Mouse (Mus musculus) kidney, adult 2 months (tissue): ENCODE results near the gene Dusp1. TPM values are rescaled to one million over a fixed set of nuclear protein-coding genes. Genes with fewer than 3 reads are reported as not detected.

ENCODE experiments used
- DNase-seq: peaks from one replicate; pipeline ENCODE4 v3.0.0; 2021
- H3K27ac ChIP-seq: fragments of 200-500 bp; 2 replicates; pipeline ENCODE4 v1.5.1; 2012; ENCODE audit warnings: low read depth, low read length, control low read depth, inconsistent platforms; ENCODE audit not compliant: insufficient read depth
- H3K27me3 ChIP-seq: fragments of 200-500 bp; replicated peaks from 2 replicates; pipeline ENCODE4 v1.6.1; 2012; ENCODE audit warnings: mild to moderate bottlenecking, moderate library complexity, low read length, inconsistent platforms; ENCODE audit not compliant: control insufficient read depth, insufficient read depth
- H3K36me3 ChIP-seq: fragments of 200-500 bp; 2 replicates; pipeline ENCODE4 v1.6.1; 2012; ENCODE audit warnings: mild to moderate bottlenecking, moderate library complexity, low read length, inconsistent platforms; ENCODE audit not compliant: control insufficient read depth, insufficient read depth
- H3K4me1 ChIP-seq: fragments of 200-500 bp; 2 replicates; pipeline ENCODE4 v1.6.1; 2011; ENCODE audit warnings: low read length; ENCODE audit not compliant: control insufficient read depth, insufficient read depth
- H3K4me3 ChIP-seq: fragments of 200-500 bp; 2 replicates; pipeline ENCODE4 v1.5.1; 2011; ENCODE audit warnings: mild to moderate bottlenecking, low read depth, low read length, control low read depth; ENCODE audit not compliant: insufficient read depth
- CTCF ChIP-seq: fragments of 200-500 bp; conservative IDR thresholded peaks from 2 replicates; pipeline ENCODE4 v1.5.1; 2011; ENCODE audit warnings: low read depth, mild to moderate bottlenecking, control low read depth, low read length, moderate library complexity, mixed read lengths; ENCODE audit not compliant: insufficient read depth, insufficient read length
- POLR2A ChIP-seq: fragments of 200-500 bp; IDR thresholded peaks from one replicate; pipeline ENCODE4 v1.6.1; 2011; ENCODE audit warnings: low read depth, low read length, control low read depth
- WGBS: fragments of 180-500 bp; shearing (Covaris S2); methylation state at CpG from one replicate; pipeline ENCODE4 v1.1.7; 2018; 5-methylcytosine and 5-hydroxymethylcytosine counted together
- polyA plus RNA-seq: library from polyadenylated mRNA; depleted of rRNA; stranded (reverse); fragments of >200 nt; gene quantifications from 2 replicates; pipeline ENCODE4 v1.2.3, GENCODE M21; 2012

The Dusp1 gene
- polyA plus RNA-seq, 1 experiment = 52.4 TPM

- Histone ChIP-seq H3K4me3 (peak overlapping the region; percentile 80), H3K4me1 (peaks cover 11% of the 10 kb centered on the region)
- WGBS = 27% methylated on average over 25 of the region's 25 CpGs
Measured at GRCm38 (mm10) chr17:26508961-26509771, 52.8 kb downstream of the Dusp1 start.

GRCm38 (mm10) chr17:26508345-26508960 lies 53.5 kb downstream of the Dusp1 start:
- under 1% methylated on average over 58 of the region's 58 CpGs for WGBS
- Histone ChIP-seq H3K4me3 (peak overlapping the region; percentile 85), H3K4me1 (peaks cover 18% of the 10 kb centered on the region), H3K27me3 (no peaks in the 10 kb centered on the region), H3K27ac (peak overlapping the region; percentile 100), H3K36me3 (peaks cover 12% of the 10 kb centered on the region)
- peak; percentile 100 for TF ChIP-seq POLR2A
- no peak for TF ChIP-seq CTCF
- peak; percentile 99 for DNase-seq

More at GRCm38 (mm10) chr17:26508961-26509771, 52.8 kb downstream of the Dusp1 start:
- H3K27me3 ChIP-seq = no peaks in the 10 kb centered on the region
- H3K36me3 ChIP-seq = peaks cover 12% of the 10 kb centered on the region
- DNase-seq = peak; percentile 83
- TF ChIP-seq CTCF (peak; percentile 73), POLR2A (no peak)
- peak overlapping the region; percentile 100 for H3K27ac ChIP-seq

GRCm38 (mm10) chr17:26507966-26508344 lies 54.0 kb downstream of the Dusp1 start:
- Histone ChIP-seq H3K36me3 (peaks cover 12% of the 10 kb centered on the region), H3K4me1 (peaks cover 21% of the 10 kb centered on the region), H3K27ac (peak overlapping the region; percentile 98), H3K27me3 (no peaks in the 10 kb centered on the region), H3K4me3 (peak overlapping the region; percentile 85)
- DNase-seq = peak; percentile 89
- TF ChIP-seq CTCF (peak; percentile 69), POLR2A (no peak)
- WGBS = under 1% methylated on average over 46 of the region's 46 CpGs

- Histone ChIP-seq H3K36me3 (peaks cover 12% of the 10 kb centered on the region), H3K4me3 (peak overlapping the region; percentile 85), H3K27ac (peak overlapping the region; percentile 98), H3K27me3 (no peaks in the 10 kb centered on the region), H3K4me1 (peaks cover 23% of the 10 kb centered on the region)
- TF ChIP-seq CTCF (no peak), POLR2A (peak; percentile 30)
- WGBS = 5% methylated on average over 24 of the region's 24 CpGs
- DNase-seq = peak; percentile 73
Measured at GRCm38 (mm10) chr17:26506997-26507871, 54.7 kb downstream of the Dusp1 start.

GRCm38 (mm10) chr17:26506031-26506641 lies 55.8 kb downstream of the Dusp1 start:
- 25% methylated on average over 14 of the region's 14 CpGs for WGBS
- DNase-seq = peak; percentile 85
- H3K27me3 ChIP-seq = no peaks in the 10 kb centered on the region
- peak overlapping the region; percentile 85 for H3K4me3 ChIP-seq
- H3K36me3 ChIP-seq = peaks cover 12% of the 10 kb centered on the region
- H3K4me1 ChIP-seq = peaks cover 24% of the 10 kb centered on the region
- peak overlapping the region; percentile 98 for H3K27ac ChIP-seq
- TF ChIP-seq CTCF (no peak), POLR2A (peak; percentile 78)

- Histone ChIP-seq H3K36me3 (peaks cover 12% of the 10 kb centered on the region), H3K27ac (peak overlapping the region; percentile 98), H3K27me3 (no peaks in the 10 kb centered on the region), H3K4me1 (peaks cover 24% of the 10 kb centered on the region), H3K4me3 (peak overlapping the region; percentile 36)
- TF ChIP-seq CTCF (no peak), POLR2A (peak; percentile 21)
- DNase-seq = peak; percentile 40
- 22% methylated on average over 3 of the region's 3 CpGs for WGBS
Measured at GRCm38 (mm10) chr17:26505181-26505581, 56.7 kb downstream of the Dusp1 start.
